Mouse (Mus musculus) testis, adult 2 months (tissue): Measurements from ENCODE around the gene 1110051M20Rik.
"Not testable (repeated sequence)": the region's sequence is repeated elsewhere in the genome, so short reads cannot be mapped to it uniquely, and the experiment has no call there.

Experiments
- CTCF ChIP-seq: fragments of 200-500 bp; IDR thresholded peaks from 2 replicates; pipeline ENCODE4 v1.5.1; 2012; ENCODE audit warnings: low read depth, mild to moderate bottlenecking, inconsistent platforms, low read length, moderate library complexity; ENCODE audit not compliant: control insufficient read depth, insufficient read depth, insufficient replicate concordance
- POLR2A ChIP-seq: fragments of 200-500 bp; IDR thresholded peaks from 2 replicates; pipeline ENCODE4 v1.6.1; 2012; ENCODE audit warnings: low read depth, mild to moderate bottlenecking, inconsistent platforms, low read length, moderate library complexity; ENCODE audit not compliant: control insufficient read depth

DNA sequence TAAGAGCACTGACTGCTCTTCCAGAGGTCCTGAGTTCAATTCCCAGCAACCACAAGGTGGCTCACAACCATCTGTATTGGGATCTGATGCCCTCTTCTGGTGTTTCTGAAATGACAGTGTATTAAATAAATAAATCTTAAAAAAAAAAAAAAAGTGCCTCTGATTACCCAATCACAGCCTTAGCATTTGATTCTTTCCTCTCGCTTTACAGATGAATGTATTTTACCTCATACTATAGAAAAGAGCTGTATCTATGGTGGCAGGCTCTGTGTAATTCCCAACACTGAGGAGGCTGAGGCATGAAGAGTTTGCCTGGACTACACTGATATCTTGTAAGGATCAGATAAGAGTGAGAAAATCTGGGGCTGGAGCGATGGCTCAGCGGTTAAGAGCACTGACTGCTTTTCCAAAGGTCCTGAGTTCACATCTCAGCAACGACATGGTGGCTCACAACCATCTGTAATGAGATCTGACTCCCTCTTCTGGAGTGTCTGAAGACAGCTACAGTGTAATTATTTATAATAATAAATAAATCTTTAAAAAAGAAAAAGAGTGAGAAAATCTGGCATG, 206.9 kb downstream of the 1110051M20Rik start:
- TF ChIP-seq POLR2A, CTCF: not testable (repeated sequence)
